Mouse (Mus musculus) hindbrain, embryonic 11.5 days (tissue): Measurements from ENCODE around the gene Zc3hc1. TPM values are rescaled to one million over a fixed set of nuclear protein-coding genes. Genes with fewer than 3 reads are reported as not detected.
"Not testable (repeated sequence)": the region's sequence is repeated elsewhere in the genome, so short reads cannot be mapped to it uniquely, and the experiment has no call there.

Experiments
- ATAC-seq: fragments of 200-750 bp; cut with Nextera tagmentation; 2 replicates; pipeline ENCODE4 v1.8.0; 2017; ENCODE audit warnings: mild to moderate bottlenecking, moderate TSS enrichment, moderate library complexity; ENCODE audit not compliant: low FRiP score
- DNase-seq: peaks from one replicate; pipeline ENCODE4 v3.0.0-alpha.2; 2015; ENCODE audit warnings: low spot score
- H3K27ac ChIP-seq: fragments of 300-500 bp; sonication (generic); 2 replicates; pipeline ENCODE4 v1.5.1; 2014; ENCODE audit warnings: mild to moderate bottlenecking, low read depth, low read length
- H3K27me3 ChIP-seq: fragments of 300-500 bp; sonication (generic); 2 replicates; pipeline ENCODE4 v1.6.1; 2014; ENCODE audit warnings: mild to moderate bottlenecking, low read length, moderate library complexity, mixed read lengths; ENCODE audit not compliant: control insufficient read depth, insufficient read depth
- H3K36me3 ChIP-seq: fragments of 300-500 bp; sonication (generic); 2 replicates; pipeline ENCODE4 v1.6.1; 2014; ENCODE audit warnings: mild to moderate bottlenecking, low read length, moderate library complexity, mixed read lengths; ENCODE audit not compliant: control insufficient read depth, insufficient read depth
- H3K4me1 ChIP-seq: fragments of 300-500 bp; sonication (generic); replicated peaks from 2 replicates; pipeline ENCODE4 v1.6.1; 2014; ENCODE audit warnings: low read length, mixed read lengths; ENCODE audit not compliant: control insufficient read depth, insufficient read depth
- H3K4me2 ChIP-seq: fragments of 300-500 bp; sonication (generic); replicated peaks from 2 replicates; pipeline ENCODE4 v1.6.1; 2014; ENCODE audit warnings: mild to moderate bottlenecking, low read depth, low read length
- H3K4me3 ChIP-seq: fragments of 300-500 bp; sonication (generic); 2 replicates; pipeline ENCODE4 v1.5.1; 2014; ENCODE audit warnings: low read depth, low read length
- H3K9ac ChIP-seq: fragments of 300-500 bp; sonication (generic); 2 replicates; pipeline ENCODE4 v1.6.1; 2014; ENCODE audit warnings: low read depth, low read length
- H3K9me3 ChIP-seq: fragments of 300-500 bp; sonication (generic); 2 replicates; pipeline ENCODE4 v1.6.1; 2016; ENCODE audit warnings: low read length; ENCODE audit not compliant: control insufficient read depth
- WGBS: fragments of 180-500 bp; shearing (Covaris S2); extraction: QIAGEN DNeasy Blood & Tissue Kit; methylation state at CpG from one replicate; pipeline ENCODE4 v1.1.7; 2014; 5-methylcytosine and 5-hydroxymethylcytosine counted together
- polyA plus RNA-seq: library from polyadenylated mRNA; unstranded; fragments of >200 nt; fragmentation: Nextera tagmentation; extraction: Ambion mirVana; gene quantifications from 2 replicates; pipeline ENCODE4 v1.2.1, GENCODE M21; 2014

Zc3hc1 gene
- polyA plus RNA-seq, 1 experiment from 2014 or later, result 69.3 TPM

DNA sequence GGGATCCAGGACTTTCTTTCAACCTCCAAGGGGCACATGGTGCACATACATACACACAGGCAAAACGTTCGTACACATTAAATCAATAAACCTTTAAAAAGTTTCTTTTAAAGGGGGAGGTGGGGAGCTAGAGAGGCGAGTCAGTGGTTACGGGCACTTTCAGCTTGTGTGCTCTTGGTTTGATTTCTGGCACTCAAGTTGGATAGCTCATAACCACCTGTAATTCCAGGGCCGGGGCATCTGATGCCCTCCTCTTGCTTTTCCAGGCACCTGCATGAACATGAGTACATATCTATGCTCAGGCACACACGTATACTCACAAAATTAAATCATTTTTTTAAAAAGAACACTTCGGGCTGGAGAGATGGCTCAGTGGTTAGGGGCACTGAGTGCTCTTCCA is 1.2 kb upstream of the Zc3hc1 start:
- H3K4me1 ChIP-seq, result no peaks in the 10 kb centered on the region
- WGBS, result 92% methylated on average over 7 of the region's 7 CpGs
- no peaks in the 10 kb centered on the region for H3K27me3 ChIP-seq
- no peaks in the 10 kb centered on the region for H3K9me3 ChIP-seq
- no peak overlapping the region for H3K27ac ChIP-seq
- no peak overlapping the region for H3K4me3 ChIP-seq
- no peak overlapping the region for H3K9ac ChIP-seq
- no peak overlapping the region for H3K4me2 ChIP-seq
- DNase-seq (no peak), ATAC-seq (no peak)
- H3K36me3 ChIP-seq, result no peaks in the 10 kb centered on the region

DNA sequence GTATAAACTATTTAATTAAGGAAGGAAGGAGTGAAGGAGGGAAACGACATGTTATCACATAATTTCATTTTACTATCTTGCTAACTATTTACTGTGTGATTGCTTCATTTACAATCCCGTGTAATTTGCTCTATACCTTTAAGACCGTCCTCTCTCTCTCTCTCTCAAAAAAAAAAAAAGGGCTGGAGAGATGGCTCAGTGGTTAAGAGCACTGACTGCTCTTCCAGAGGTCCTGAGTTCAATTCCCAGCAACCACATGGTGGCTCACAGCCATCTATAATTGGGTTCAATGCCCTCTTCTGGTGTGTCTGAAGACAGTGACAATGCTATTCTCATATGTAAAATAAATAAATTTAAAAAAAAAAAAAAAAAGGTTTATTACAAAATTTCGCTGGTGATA is 557 bp downstream of the Zc3hc1 start:
- H3K9ac ChIP-seq, result peak overlapping the region; percentile 78
- not testable (repeated sequence) for H3K4me1 ChIP-seq, H3K27me3 ChIP-seq, DNase-seq, ATAC-seq, H3K36me3 ChIP-seq, H3K27ac ChIP-seq, H3K9me3 ChIP-seq
- peak overlapping the region; percentile 79 for H3K4me3 ChIP-seq
- H3K4me2 ChIP-seq, result peak overlapping the region; percentile 33
- 29% methylated on average over 4 of the region's 4 CpGs for WGBS

DNA sequence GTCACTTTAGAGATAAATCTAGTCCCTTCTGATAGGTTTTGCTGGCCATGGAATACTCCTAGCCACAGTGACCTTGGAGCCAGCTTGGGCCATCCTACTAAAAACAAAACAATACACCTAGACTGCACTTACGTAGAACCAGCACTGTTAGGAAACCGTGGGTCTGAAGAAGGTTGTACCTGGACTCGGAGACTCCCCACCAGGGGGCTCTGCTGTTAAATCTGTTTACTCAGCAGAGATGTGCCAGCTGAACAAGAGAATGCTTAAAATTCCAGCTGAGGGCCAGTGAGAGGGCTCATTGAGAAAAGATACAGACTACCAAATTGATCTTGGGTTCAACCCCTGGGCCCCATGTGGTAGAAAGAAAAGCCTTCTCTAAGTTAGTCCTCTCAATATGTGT is 9.7 kb downstream of the Zc3hc1 start:
- Histone ChIP-seq H3K9me3 (no peaks in the 10 kb centered on the region), H3K4me3 (no peak overlapping the region), H3K36me3 (peaks cover 2% of the 10 kb centered on the region; the same call in 1 of the 2 replicates), H3K27me3 (no peaks in the 10 kb centered on the region), H3K4me1 (no peaks in the 10 kb centered on the region), H3K9ac (no peak overlapping the region), H3K27ac (no peak overlapping the region), H3K4me2 (no peak overlapping the region)
- no peak for ATAC-seq
- peak; percentile 44 for DNase-seq
- 82% methylated on average over 3 of the region's 3 CpGs for WGBS

DNA sequence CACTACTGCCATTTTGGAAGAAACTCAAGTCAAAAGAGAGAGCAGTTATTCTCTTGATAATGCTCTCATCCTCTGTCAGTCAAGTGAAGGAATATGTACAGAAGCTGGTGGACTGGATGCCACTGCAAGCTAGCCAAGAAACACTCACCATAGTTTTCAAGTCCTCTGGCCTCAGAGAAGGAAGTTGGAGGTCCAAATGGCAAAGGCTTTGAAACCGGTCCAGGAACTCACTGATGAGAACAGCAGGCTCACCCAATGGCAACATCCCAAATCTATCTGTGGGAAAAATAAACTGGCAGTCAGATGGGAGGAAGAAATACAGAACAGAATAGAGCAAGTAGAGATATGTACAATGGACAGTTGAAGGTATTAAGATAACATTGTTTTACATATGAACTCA is 15.0 kb downstream of the Zc3hc1 start:
- no peak for ATAC-seq
- no peak overlapping the region for H3K9ac ChIP-seq
- peaks cover 9% of the 10 kb centered on the region for H3K36me3 ChIP-seq
- H3K9me3 ChIP-seq, result no peaks in the 10 kb centered on the region
- H3K4me1 ChIP-seq, result no peaks in the 10 kb centered on the region
- 90% methylated on average over 1 of the region's 1 CpGs for WGBS
- H3K4me2 ChIP-seq, result no peak overlapping the region
- H3K27me3 ChIP-seq, result no peaks in the 10 kb centered on the region
- H3K4me3 ChIP-seq, result no peak overlapping the region
- DNase-seq, result no peak
- H3K27ac ChIP-seq, result no peak overlapping the region

DNA sequence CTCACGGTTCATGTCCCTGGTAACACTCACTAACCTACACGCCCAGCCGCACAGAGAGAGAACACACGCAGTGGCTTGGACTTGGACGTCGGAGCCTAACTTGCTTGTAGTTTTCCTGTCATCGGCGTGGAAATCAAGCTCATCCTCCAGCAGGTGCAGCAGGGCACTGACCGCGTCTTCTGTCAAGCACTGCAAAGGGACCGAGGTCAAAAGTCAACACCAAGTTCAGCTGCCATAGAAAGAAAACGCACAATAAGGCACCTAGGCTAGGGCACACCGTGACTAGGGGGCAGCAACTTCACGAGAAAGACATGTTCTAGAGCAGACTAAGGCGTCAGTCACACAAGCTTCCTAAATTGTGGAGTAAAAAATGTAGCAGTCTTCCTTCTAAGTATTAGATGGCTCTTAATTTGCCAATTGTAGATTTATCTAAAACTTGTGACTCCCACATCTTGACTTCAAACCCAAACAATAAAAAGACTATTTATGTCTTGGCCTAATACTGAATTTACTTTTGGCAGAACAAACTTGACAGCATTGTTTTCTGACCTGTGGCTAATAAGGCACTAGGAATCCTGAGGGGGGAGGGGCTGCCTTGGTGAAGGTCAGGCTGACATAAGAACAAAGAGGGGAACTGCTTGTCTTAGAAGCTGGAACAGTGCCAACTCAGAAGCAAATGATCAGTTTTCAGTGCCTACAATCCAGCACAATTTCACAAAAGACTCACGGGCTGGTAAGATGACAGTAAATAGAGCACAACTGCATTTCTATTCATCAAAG is 15.9 kb downstream of the Zc3hc1 start:
- DNase-seq (no peak), ATAC-seq (no peak)
- no peak overlapping the region for H3K27ac ChIP-seq
- no peaks in the 10 kb centered on the region for H3K27me3 ChIP-seq
- H3K9ac ChIP-seq, result no peak overlapping the region
- peaks cover 12% of the 10 kb centered on the region for H3K36me3 ChIP-seq
- H3K9me3 ChIP-seq, result no peaks in the 10 kb centered on the region
- H3K4me2 ChIP-seq, result no peak overlapping the region
- H3K4me3 ChIP-seq, result no peak overlapping the region
- H3K4me1 ChIP-seq, result no peaks in the 10 kb centered on the region
- WGBS, result 85% methylated on average over 16 of the region's 16 CpGs

DNA sequence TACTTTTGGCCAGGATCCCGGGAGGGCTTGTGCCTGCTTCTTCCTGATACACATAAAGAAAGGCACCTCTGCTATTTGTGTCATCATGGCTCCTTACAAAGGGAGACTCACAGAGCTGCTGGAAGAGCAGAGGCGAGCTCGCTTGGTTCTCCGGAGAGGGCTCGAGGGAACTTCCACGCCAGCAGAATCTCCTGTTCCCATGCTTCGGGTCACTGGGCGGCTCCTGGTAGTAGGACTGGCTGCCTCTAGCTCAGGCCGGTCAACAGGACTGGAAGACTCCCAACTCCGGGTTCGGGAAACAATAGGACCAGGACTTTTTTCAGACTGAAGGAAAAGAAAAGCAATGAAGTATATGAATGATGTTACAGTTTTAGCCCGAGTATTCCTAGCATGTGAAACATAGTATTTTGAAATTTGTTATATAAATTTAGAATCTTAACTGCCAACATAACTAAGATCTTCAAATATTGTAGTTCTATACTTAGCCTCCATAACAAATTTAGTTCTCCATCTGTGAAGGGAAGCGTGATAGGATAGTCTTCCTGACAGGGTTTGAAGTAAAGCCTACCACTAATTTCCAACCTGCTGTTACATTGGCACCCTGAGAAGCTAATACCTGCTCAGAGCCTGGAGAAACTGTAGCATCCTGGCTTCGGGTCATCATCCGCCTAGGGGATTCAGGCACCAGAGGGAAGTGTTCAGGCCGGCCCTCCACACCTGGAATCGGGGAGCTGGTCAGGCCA is 18.0 kb downstream of the Zc3hc1 start:
- no peaks in the 10 kb centered on the region for H3K27me3 ChIP-seq
- H3K4me1 ChIP-seq, result no peaks in the 10 kb centered on the region
- DNase-seq, result no peak
- H3K4me2 ChIP-seq, result no peak overlapping the region
- WGBS, result 95% methylated on average over 17 of the region's 17 CpGs
- ATAC-seq, result no peak
- no peaks in the 10 kb centered on the region for H3K9me3 ChIP-seq
- H3K4me3 ChIP-seq, result no peak overlapping the region
- no peak overlapping the region for H3K27ac ChIP-seq
- peaks cover 12% of the 10 kb centered on the region for H3K36me3 ChIP-seq
- H3K9ac ChIP-seq, result no peak overlapping the region

DNA sequence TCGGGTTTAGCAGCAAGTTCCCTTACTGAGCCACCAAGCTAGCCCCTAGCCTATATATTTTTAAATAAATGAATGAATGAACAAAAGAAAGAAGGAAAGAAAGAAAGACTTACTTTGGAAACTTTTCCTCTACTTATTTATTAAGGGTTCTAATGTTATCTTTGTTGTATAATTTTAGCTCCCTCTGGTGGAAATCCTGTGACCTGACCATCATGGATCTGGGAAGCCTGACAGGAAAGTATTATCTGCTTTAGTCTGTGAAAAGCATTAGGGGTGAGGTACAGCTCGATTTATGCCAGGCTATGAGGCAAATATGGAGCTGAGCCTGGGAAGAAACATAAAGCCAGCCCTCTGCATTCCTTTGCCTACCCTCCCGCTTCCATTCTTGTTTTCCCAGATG is 21.5 kb downstream of the Zc3hc1 start:
- no peaks in the 10 kb centered on the region for H3K27me3 ChIP-seq
- H3K4me1 ChIP-seq, result no peaks in the 10 kb centered on the region
- H3K4me3 ChIP-seq, result no peak overlapping the region
- H3K4me2 ChIP-seq, result no peak overlapping the region
- DNase-seq, result no peak
- H3K36me3 ChIP-seq, result peaks cover 10% of the 10 kb centered on the region
- ATAC-seq, result no peak
- H3K9ac ChIP-seq, result no peak overlapping the region
- H3K9me3 ChIP-seq, result no peaks in the 10 kb centered on the region
- no peak overlapping the region for H3K27ac ChIP-seq
- 96% methylated on average over 3 of the region's 3 CpGs for WGBS

DNA sequence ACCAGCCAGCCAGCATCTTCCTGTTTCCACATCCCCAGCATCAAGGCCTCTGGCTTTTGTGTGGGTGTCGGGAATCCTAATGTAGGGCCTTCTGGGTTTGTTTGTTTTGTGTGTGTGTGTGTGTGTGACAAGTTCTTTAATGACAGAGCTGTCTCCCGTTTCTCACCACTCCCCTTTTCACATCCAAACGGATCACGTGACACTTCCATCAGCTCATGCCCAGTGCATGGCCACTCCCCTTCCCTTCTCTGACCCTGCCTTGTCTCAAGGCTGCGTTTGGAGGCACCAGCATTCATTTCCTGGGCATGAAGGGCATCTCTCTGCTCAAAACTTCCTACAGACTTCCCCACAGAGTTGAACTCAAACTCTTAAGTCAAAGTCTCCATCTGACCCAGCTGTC is 27.0 kb downstream of the Zc3hc1 start:
- Histone ChIP-seq H3K9ac (no peak overlapping the region), H3K36me3 (no peaks in the 10 kb centered on the region), H3K4me2 (no peak overlapping the region), H3K9me3 (no peaks in the 10 kb centered on the region), H3K4me3 (no peak overlapping the region), H3K4me1 (no peaks in the 10 kb centered on the region), H3K27ac (no peak overlapping the region), H3K27me3 (no peaks in the 10 kb centered on the region)
- no peak for DNase-seq
- WGBS, result 40% methylated on average over 5 of the region's 5 CpGs
- no peak for ATAC-seq
